Mouse (Mus musculus): ENCODE results near the gene Ice1.

The Ice1 gene

DNA sequence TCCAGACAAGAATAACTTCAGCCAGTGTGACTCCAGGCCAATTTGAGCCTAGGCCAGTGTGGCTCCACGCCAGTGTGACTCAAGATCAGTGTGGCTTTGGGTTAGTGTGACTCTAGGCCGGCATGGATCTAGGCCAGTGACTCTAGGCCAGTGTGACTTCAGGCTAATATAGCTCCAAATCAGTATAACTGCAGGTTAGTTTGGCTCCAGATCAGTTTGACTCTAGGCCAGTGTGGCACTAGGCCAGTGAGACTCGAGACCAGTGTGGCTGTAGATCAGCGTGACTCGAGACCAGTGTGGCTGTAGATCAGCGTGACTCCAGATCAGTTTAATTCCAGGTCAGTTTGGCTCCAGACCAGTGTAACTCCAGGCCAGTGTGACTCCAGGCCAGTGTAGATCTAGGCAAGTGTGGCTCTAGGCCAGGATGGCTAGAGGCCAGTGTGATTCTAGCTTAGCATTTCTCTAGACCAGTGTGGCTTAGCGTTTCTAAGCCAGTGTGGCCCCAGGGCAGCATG, 47.1 kb downstream of the Ice1 start:
- in situ Hi-C loops (cut with MboI; ENCODE audit: unreplicated experiment in 2 of 2), result loop anchor here (25.0 kb wide), 2 partner anchors 603 to 1028 kb away; no protein-coding TSS in a partner anchor

DNA sequence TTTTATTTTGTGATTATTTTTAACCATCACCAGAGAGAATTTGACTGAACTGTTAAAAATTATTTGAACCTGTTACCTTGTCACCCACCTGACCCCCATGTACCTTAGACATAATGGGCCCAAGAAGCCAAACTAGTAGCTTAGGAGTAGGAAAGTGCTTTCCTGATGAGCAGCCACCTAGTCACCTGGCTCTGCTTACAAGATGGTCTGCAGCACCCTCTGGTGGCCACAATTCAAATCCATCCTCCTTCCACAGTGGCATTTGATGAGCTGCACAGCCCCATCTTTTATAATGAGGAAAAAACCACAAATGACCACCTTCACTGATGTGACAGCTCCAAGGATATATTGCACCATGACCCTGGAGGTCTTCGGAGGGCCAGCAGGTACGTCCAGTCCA, 50.5 kb downstream of the Ice1 start:
- in situ Hi-C loops (cut with MboI; ENCODE audit: unreplicated experiment in 2 of 2), result loop anchor here (5.0 to 25.0 kb wide), 4 partner anchors 600 to 1032 kb away; no protein-coding TSS in a partner anchor

DNA sequence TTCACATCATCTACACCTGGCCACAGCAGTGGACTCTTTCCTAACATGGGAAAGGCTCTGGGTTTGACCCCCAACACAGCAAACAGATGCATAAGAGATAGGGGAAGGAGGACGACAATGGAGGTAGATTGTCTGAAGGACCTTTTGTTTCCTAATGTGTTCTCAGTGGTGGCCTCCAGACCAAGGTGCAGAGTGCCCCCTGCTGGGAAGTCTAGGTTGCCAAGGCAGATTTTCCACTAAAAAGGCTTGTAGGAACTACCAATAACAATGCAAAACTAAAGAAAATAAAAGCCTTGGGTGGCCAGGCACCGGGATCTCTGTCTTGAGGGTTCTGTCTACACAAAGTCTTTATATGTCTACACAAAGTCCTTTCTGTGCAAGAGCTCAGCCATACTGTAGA, 54.9 kb downstream of the Ice1 start:
- in situ Hi-C loops (cut with MboI; ENCODE audit: unreplicated experiment in 2 of 2), result loop anchor here (10.0 to 25.0 kb wide), 3 partner anchors 595 to 1028 kb away; no protein-coding TSS in a partner anchor

DNA sequence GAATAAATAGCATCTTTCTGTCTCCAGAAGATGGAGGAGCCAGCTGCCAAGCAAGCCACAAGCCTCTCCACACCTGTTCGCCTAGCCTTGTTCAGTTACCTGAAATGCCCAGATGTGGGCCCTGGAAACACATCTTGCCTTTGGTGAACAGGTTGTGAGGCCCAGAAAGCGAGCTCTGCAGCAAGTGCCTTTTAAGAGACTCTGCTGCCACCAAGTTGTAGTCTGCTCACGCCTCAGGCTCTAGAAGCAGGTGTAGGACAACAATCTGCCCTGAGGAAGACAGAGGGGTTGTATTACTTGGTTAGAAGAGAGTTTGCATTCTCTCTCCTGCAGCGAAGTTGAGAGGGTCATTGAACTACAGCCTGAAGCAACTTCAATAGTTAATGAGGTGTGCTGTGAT, 55.9 kb downstream of the Ice1 start:
- in situ Hi-C loops (cut with MboI; ENCODE audit: unreplicated experiment in 2 of 2), result loop anchor here (10.0 to 25.0 kb wide), 3 partner anchors 594 to 1027 kb away; no protein-coding TSS in a partner anchor

DNA sequence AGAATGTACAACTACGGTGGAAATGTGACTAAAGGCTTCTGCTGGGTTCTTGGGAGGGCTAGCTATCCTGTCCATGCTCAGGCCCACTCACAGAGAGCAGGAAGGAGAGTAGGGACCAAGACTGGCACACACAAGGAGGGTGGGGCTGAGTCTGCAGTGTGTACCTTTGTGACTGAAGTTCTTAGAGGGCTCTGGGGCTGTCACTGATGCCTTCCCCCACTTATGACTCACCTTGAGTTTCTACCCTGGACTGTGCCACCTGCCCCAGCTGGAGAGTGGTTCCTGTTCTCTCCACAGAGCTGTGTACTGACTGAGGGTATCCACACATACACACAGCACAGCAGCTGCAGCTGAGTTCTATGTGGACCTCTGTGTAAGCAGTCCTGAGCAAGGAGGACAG, 63.2 kb downstream of the Ice1 start:
- in situ Hi-C loops (cut with MboI; ENCODE audit: unreplicated experiment in 2 of 2), result no loop called here

DNA sequence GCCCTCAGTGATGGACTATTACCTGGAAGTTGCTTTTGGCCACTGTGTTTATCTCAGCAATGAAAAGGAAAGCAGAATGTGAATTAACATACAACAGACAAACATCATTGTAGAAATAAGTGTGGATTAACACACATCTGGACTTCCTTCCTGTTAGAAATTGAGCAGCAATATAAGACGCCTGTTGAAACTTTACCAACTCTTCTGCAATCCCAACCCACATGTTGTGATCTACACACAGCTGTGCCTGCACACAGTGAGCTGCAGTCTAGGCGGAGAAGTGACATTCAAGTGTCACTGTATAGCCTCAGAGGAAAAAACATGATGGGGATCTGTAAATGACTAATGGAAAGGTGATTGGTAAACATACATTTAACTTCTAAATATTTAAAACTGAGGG, 69.5 kb downstream of the Ice1 start:
- in situ Hi-C loops (cut with MboI; ENCODE audit: unreplicated experiment in 2 of 2), result no loop called here

DNA sequence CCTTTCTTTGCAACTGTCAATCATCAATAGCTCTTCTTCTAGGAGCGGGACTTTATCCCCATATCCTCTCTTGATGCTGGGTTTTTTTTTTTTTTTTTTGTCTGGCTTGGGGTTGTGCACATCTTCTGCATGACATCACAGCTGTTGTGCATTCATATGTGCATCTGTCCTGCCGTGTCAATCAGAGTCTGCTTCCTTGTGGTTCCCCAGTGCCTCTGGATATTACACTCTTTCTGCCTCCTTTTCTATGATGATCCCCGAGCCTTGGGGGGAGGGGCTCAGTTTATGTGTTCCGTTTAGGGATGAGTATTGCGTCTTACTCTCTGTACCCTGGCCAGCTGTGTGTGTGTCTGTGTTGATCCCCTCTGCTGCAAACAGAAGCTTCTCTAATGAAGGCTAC, 84.0 kb downstream of the Ice1 start:
- in situ Hi-C loops (cut with MboI; ENCODE audit: unreplicated experiment in 2 of 2), result no loop called here

DNA sequence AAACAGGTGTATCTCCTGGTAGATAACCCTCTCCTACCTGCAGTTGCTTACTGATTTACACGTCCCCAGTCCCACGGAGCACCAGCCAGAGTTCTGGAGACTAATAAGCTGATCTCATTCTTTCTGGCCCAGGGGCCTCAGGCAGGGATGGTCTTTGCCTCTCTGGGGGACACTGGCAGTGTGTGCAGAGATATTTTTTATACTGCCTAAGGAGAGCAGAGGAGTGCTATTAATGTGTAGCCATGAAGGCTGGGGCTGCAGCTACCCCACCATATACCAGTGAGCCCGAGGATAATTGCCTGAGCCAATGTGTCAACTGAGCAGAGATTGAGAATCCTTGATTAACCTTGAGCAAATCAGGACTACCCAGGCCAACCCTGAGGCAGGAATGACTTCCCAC, 90.0 kb downstream of the Ice1 start:
- in situ Hi-C loops (cut with MboI; ENCODE audit: unreplicated experiment in 2 of 2), result no loop called here

DNA sequence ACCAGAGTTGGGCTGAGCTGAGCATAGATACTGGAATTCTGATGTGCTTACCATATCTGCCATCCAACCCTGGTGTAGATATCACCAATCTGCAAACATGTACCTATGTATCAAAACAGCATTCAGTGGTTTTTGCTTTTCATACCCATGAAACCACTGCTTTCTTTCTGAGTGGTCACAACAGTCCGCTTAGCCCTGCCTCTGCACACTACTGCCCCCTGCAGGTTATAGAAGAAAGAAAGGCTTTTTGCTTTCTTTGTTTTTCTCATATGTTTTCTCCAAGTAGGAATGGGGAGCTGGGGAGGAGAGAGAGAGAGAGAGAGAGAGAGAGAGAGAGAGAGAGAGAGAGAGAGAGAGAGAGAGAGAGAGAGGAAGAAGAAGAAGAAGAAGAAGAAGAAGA, 92.2 kb downstream of the Ice1 start:
- in situ Hi-C loops (cut with MboI; ENCODE audit: unreplicated experiment in 2 of 2), result no loop called here

DNA sequence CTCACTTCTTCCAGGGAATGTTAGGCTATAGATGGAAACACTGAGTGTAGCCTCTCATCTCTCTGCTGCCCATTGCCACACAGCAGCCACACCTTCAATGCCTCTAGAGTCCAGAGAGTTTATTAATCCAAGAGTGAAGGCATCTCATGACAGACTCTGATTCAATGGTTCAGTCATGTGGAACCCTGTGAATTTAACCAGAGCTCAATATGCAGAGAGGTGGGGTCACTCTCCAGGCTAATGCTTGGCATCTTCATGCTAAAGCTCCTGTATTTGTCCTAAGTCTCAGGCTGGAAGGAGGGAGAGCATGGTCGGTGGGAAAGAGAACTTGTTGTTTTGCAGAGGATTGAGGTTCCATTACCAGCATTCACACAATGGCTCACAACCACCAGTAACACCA, 97.6 kb downstream of the Ice1 start:
- in situ Hi-C loops (cut with MboI; ENCODE audit: unreplicated experiment in 2 of 2), result no loop called here

DNA sequence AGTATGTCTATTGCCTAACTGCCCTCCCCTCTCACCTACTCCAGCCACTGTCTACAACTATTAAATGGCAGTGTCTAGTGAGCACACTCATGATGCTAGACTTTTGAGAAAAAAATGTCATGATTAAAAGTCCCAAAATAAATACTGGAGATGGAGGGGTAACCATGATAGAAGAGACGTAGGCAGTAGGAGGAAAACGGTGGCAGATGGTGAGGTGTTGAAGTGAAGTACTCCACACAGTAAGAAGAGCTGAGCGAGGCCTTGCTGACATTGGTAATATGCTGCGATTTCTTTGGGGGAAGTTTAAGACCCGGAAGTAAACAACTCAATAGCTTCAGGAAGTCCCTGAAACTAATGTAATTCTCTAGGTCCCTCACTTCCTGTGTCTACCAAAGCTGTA, 104.0 kb downstream of the Ice1 start:
- in situ Hi-C loops (cut with MboI; ENCODE audit: unreplicated experiment in 2 of 2), result no loop called here

DNA sequence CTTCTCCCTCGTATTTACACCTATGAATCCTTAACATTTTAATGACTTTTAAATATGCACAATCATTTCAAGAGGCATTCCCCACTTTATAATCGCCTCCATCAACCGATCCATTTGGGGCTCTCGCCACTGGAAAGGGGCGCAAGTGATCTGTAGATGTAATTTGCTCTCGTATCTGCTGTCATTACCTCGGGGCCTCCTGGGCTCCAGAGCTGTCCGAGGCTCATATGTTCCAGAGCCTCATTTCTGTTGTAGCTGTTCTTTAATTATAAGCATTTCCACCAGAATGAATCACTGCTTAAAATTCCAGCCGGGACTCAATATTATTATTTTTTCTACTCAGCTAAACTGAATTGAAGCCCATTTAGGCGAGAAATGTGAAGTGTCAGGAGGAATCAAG, 104.7 kb downstream of the Ice1 start:
- in situ Hi-C loops (cut with MboI; ENCODE audit: unreplicated experiment in 2 of 2), result no loop called here

DNA sequence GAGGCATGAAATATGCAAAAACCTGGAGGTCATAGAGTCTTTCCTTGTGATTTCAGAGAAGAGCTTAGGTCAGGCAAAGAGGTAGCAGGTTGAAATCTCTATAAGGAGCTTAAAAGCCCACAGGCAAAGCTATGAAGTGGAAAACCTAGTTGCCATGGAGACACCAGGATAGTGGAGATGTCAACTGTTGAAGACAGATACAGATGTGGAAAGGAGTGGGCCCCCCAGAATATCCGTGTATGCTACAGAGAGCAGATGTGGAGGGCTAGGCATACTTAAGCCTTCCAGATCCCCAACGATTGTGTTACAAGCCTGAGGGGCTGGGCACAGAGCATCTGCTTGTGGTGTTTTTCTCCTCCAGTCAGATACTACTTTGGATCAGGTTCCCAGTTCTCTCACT, 119.8 kb downstream of the Ice1 start:
- in situ Hi-C loops (cut with MboI; ENCODE audit: unreplicated experiment in 2 of 2), result no loop called here

DNA sequence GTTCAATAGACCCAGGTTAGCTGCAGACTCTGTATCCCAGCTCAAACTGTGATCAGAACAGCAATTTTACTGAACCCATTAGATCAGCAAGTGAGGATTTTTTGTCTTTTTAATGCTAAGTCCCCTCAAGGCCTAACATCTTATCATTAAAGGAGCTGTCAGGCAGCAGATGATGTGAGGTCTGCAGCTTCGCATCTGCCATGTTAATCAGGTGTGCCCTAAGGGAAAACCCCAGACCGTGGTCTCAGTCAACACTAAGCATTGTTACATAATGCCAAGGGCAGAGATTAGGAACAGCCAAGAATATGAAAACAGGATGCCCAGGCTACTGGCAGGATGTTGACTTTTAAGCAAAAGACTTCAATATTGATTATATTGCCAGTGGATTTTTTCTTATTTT, 122.4 kb downstream of the Ice1 start:
- in situ Hi-C loops (cut with MboI; ENCODE audit: unreplicated experiment in 2 of 2), result no loop called here

DNA sequence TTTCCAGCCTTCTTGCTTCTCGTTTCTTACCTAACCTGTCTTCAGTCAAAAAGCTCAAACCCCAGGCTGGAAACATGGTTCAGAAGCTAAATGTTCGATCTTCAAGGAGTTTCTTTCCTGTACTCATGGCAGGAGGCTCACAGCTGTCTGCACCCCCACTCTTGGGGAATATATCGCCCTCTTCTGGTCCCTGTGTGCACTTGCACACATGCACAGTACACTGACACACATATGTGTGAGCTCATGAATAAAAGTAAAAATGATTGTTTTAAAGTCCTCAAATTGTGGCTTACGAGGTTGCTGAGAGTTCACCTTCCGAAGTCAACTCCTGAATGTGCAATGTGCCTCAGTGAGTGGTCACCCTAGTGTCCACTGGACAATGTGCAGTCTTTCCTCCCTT, 127.2 kb downstream of the Ice1 start:
- in situ Hi-C loops (cut with MboI; ENCODE audit: unreplicated experiment in 2 of 2), result no loop called here

DNA sequence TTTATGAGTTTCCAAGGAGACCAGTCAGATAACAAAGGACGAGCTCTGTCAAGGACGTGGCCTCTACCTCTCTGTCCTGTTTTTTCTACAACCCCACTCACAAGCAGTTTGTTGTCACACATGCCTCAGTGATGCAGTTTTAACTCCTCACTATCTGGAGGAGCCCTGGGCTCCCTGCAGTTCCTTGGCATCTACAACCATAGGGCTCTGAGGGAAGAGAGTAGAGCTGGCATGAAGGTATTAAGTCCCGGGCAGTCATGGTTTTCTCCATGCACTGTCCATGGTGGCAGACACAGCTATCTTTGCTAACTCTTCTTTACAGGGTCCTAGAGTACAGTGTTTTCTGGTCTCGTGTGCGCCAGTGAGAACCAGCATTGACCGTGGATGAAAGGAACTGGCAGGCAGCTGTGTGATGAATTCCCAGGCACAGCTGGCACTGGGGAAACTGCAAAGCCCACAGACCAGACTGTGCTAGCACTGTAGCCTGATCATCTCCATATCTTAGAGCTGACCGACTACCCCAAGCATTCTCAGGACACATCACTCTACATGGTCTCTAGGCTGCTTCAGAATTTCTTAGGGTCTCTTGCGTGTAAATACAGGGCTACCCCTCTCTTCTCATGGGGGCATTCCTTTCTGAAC, 127.9 kb downstream of the Ice1 start:
- in situ Hi-C loops (cut with MboI; ENCODE audit: unreplicated experiment in 2 of 2), result no loop called here

DNA sequence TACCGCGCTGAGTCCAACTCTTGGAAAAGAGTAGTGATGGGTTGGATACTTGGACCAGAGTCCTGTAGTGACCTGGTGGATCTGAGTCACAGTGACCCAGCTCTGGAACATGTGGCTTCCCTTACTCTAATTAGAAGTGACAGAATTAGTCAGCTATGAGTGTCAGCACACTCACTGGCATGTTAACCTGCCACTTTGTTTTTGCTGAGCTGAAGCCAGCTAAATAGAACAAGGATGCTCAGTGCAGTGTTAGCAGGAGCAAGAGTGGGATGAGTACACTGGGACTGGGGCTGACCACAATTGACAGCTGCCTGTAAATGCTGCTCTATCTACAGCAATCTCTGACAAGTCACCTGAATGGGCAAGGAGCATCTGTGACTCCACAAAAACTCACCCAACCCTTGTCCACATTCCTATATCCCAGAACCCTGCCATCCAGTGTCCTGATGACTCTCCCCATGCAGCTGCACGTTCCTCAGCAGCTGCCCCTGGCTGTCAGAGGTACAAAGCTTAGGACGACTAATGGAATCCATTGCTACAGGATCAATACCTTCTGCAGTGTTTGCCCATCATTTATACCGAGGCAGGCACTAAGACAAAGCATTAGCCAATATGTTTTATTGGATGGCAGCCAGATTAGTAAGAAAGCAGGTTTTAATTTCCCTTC, 128.6 kb downstream of the Ice1 start:
- in situ Hi-C loops (cut with MboI; ENCODE audit: unreplicated experiment in 2 of 2), result no loop called here
